Mouse (Mus musculus) CH12.LX (cell line): ENCODE data around the gene 6030408B16Rik. TPM values are rescaled to one million over a fixed set of nuclear protein-coding genes. Genes with fewer than 3 reads are reported as not detected.

Experiments used
- DNase-seq: peaks from one replicate; pipeline ENCODE4 v3.0.0-alpha.2; 2013; ENCODE audit errors: extremely low read depth
- H3K27ac ChIP-seq: 2 replicates; pipeline ENCODE4 v1.5.1; 2012; ENCODE audit warnings: low read depth, mild to moderate bottlenecking, control low read depth, moderate library complexity; ENCODE audit not compliant: insufficient read depth
- H3K27me3 ChIP-seq: replicated peaks from 2 replicates; pipeline ENCODE3; 2012; ENCODE audit warnings: inconsistent platforms
- H3K36me3 ChIP-seq, 2 experiments: replicated peaks in 1 of 2; 2 replicates each; pipeline versions ENCODE3 to v1.6.1; 2012; ENCODE audit warnings: inconsistent platforms in 1 of 2, low read length in 1 of 2, mild to moderate bottlenecking in 1 of 2, mixed read lengths in 1 of 2, moderate library complexity in 1 of 2; ENCODE audit not compliant: control insufficient read depth in 1 of 2, insufficient read depth in 1 of 2
- H3K4me1 ChIP-seq, 2 experiments: 2 replicates each; pipeline ENCODE4 v1.6.1; 2012; ENCODE audit warnings: inconsistent platforms in 1 of 2, moderate library complexity in 1 of 2; ENCODE audit not compliant: insufficient read depth in 2 of 2, control insufficient read depth in 1 of 2
- H3K4me2 ChIP-seq: 2 replicates; pipeline ENCODE4 v1.6.1; 2012; ENCODE audit warnings: low read depth, mild to moderate bottlenecking, control low read depth; ENCODE audit not compliant: poor library complexity, insufficient read depth, severe bottlenecking
- H3K4me3 ChIP-seq, 3 experiments: fragments of 150-350 bp in 1 of 3; sonication (generic) in 1 of 3; replicated peaks in 1 of 3; 2 replicates each; pipeline versions ENCODE3 to v1.5.1; 2011 to 2012; ENCODE audit warnings: low read depth in 2 of 3, low read length in 2 of 3, mild to moderate bottlenecking in 2 of 3, moderate library complexity in 2 of 3, control low read depth in 1 of 3, improper control_type of control experiment in 1 of 3, inconsistent platforms in 1 of 3, mixed read lengths in 1 of 3; ENCODE audit not compliant: poor library complexity in 1 of 3
- H3K79me2 ChIP-seq: replicated peaks from 2 replicates; pipeline ENCODE4 v1.6.1; 2012; ENCODE audit warnings: mild to moderate bottlenecking, moderate library complexity; ENCODE audit not compliant: control insufficient read depth, poor library complexity, insufficient read depth, severe bottlenecking; ENCODE audit errors: extremely low read depth
- H3K9ac ChIP-seq: 2 replicates; pipeline ENCODE4 v1.6.1; 2012; ENCODE audit warnings: low read depth, mild to moderate bottlenecking, control low read depth, moderate library complexity; ENCODE audit not compliant: insufficient read depth
- H3K9me3 ChIP-seq: replicated peaks from 2 replicates; pipeline ENCODE3; 2012; ENCODE audit warnings: low read length, inconsistent platforms, mixed read lengths
- CHD1 ChIP-seq: IDR thresholded peaks from 2 replicates; pipeline ENCODE4 v1.6.1; 2012; ENCODE audit warnings: low read depth, low read length, improper control_type of control experiment, inconsistent platforms
- ELF1 ChIP-seq: IDR thresholded peaks from 2 replicates; pipeline ENCODE4 v1.6.1; 2014; ENCODE audit warnings: low read depth, mild to moderate bottlenecking, inconsistent platforms, low read length, improper control_type of control experiment
- EP300 ChIP-seq: IDR thresholded peaks from 2 replicates; pipeline ENCODE4 v1.6.1; 2011; ENCODE audit warnings: low read length, improper control_type of control experiment
- ETS1 ChIP-seq: conservative IDR thresholded peaks from 2 replicates; pipeline ENCODE4 v1.6.1; 2012; ENCODE audit warnings: low read depth, mild to moderate bottlenecking, inconsistent platforms, low read length, improper control_type of control experiment, moderate library complexity
- GABPA ChIP-seq: IDR thresholded peaks from 2 replicates; pipeline ENCODE4 v1.6.1; 2012; ENCODE audit warnings: low read depth, low read length, improper control_type of control experiment, inconsistent platforms; ENCODE audit not compliant: insufficient replicate concordance
- JUN ChIP-seq: IDR thresholded peaks from 2 replicates; pipeline ENCODE4 v1.6.1; 2011; ENCODE audit warnings: low read depth, mild to moderate bottlenecking, low read length, improper control_type of control experiment, moderate library complexity; ENCODE audit not compliant: insufficient read depth
- KAT2A ChIP-seq: IDR thresholded peaks from 2 replicates; pipeline ENCODE4 v1.6.1; 2012; ENCODE audit warnings: low read length, improper control_type of control experiment, inconsistent platforms; ENCODE audit not compliant: insufficient replicate concordance
- MAFK ChIP-seq: IDR thresholded peaks from 2 replicates; pipeline ENCODE4 v1.6.1; 2011; ENCODE audit warnings: low read length, improper control_type of control experiment; ENCODE audit not compliant: insufficient replicate concordance
- MEF2A ChIP-seq: IDR thresholded peaks from 2 replicates; pipeline ENCODE4 v1.6.1; 2014; ENCODE audit warnings: low read depth, mild to moderate bottlenecking, inconsistent platforms, low read length, improper control_type of control experiment, borderline replicate concordance
- MXI1 ChIP-seq: IDR thresholded peaks from 2 replicates; pipeline ENCODE4 v1.6.1; 2011; ENCODE audit warnings: mild to moderate bottlenecking, low read depth, low read length, improper control_type of control experiment
- NELFE ChIP-seq: IDR thresholded peaks from 2 replicates; pipeline ENCODE4 v1.6.1; 2011; ENCODE audit warnings: low read depth, low read length, improper control_type of control experiment
- TCF12 ChIP-seq: IDR thresholded peaks from 2 replicates; pipeline ENCODE4 v1.6.1; 2014; ENCODE audit warnings: low read depth, mild to moderate bottlenecking, inconsistent platforms, low read length, improper control_type of control experiment
- USF1 ChIP-seq: IDR thresholded peaks from 2 replicates; pipeline ENCODE4 v1.6.1; 2014; ENCODE audit warnings: low read depth, mild to moderate bottlenecking, inconsistent platforms, low read length, improper control_type of control experiment
- ZC3H11A ChIP-seq: IDR thresholded peaks from 2 replicates; pipeline ENCODE4 v1.6.1; 2012; ENCODE audit warnings: low read depth, mild to moderate bottlenecking, inconsistent platforms, low read length, improper control_type of control experiment
- ZNF384 ChIP-seq: IDR thresholded peaks from 2 replicates; pipeline ENCODE4 v1.6.1; 2012; ENCODE audit warnings: low read depth, low read length, improper control_type of control experiment, inconsistent platforms
- dilution Hi-C: fragments of 300-500 bp; cut with MboI; formaldehyde crosslinking; loops from 2 replicates; pipeline ENCODE4 v1.14.3; 2020; ENCODE audit warnings: low sequenced_read_pairs; ENCODE audit not compliant: extremely low pct_unique_long_range_greater_than_20kb, extremely low pct_ligation_motif_present
- in situ Hi-C: fragments of 300-500 bp; cut with MboI; formaldehyde crosslinking; loops from 3 replicates; pipeline ENCODE4 v1.14.3; 2019; ENCODE audit warnings: low sequenced_read_pairs, low pct_ligation_motif_present, low pct_unique_long_range_greater_than_20kb, mixed read lengths
- polyA plus RNA-seq: library from polyadenylated mRNA; unstranded; fragments of >175 nt; gene quantifications from 2 replicates; pipeline ENCODE4 v1.2.1, GENCODE M21; 2012; ENCODE audit warnings: low read depth; ENCODE audit not compliant: insufficient read length
- total RNA-seq, 2 experiments: library from RNA; depleted of rRNA; stranded (reverse); fragments of 300-350 nt in 1 of 2; fragments of >200 nt in 1 of 2; gene quantifications; 2 replicates each; pipeline ENCODE4 v1.2.3; 2012 to 2014

Gene 6030408B16Rik
- total and polyA plus RNA-seq, 3 experiments = 0.13 to 0.17 TPM; not detected in 1

- in situ Hi-C loops (no loop called here), dilution Hi-C loops (no loop called here)
- no peak overlapping the region for H3K27ac ChIP-seq
- peaks cover 4 to 14% of the 10 kb centered on the region in 2 experiments for H3K4me1 ChIP-seq
- H3K9ac ChIP-seq = no peak overlapping the region
- peaks cover 31% of the 10 kb centered on the region for H3K27me3 ChIP-seq
- H3K36me3 ChIP-seq = no peaks in the 10 kb centered on the region
- H3K9me3 ChIP-seq = peaks cover 7% of the 10 kb centered on the region
- no peak overlapping the region for H3K4me3 ChIP-seq
- DNase-seq = no peak
- no peaks in the 10 kb centered on the region for H3K79me2 ChIP-seq
- no peak for TF ChIP-seq ELF1
- TF ChIP-seq USF1 = no peak
- no peak for TF ChIP-seq KAT2A
- TF ChIP-seq GABPA = no peak
- TF ChIP-seq NELFE = no peak
- no peak for TF ChIP-seq ZC3H11A
- TF ChIP-seq TCF12 = no peak
- no peak for TF ChIP-seq JUN
- H3K4me2 ChIP-seq = no peak overlapping the region
Measured at GRCm38 (mm10) chr15:101312006-101312405, 19.0 kb downstream of the 6030408B16Rik start.

DNA sequence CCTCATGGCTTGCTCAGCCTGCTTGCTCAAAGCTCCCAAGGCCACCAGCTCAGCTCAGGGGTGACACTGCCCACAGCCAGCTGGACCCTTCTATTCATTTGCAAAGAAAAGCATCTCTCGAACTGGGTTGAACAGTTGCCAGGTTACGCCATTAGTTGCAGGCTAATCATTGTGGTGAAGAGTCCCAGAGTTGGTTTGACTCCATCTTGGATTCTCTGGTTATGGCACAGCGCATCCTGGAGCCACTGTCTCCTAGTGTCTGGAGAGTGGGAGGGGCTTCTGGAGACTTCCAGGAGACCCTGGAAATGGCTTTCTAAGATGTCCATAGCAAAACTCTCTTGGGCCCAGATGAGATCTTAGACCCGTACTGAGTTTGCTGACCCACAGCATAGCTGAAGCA lies 22.4 kb downstream of the 6030408B16Rik start:
- H3K4me2 ChIP-seq = no peak overlapping the region
- peaks cover 7% of the 10 kb centered on the region for H3K9me3 ChIP-seq
- no peak overlapping the region for H3K9ac ChIP-seq
- DNase-seq = no peak
- dilution Hi-C loops = no loop called here
- H3K4me1 ChIP-seq = peaks cover 25 to 47% of the 10 kb centered on the region in 2 experiments
- TF ChIP-seq USF1 (no peak), ZNF384 (no peak), ETS1 (no peak), EP300 (no peak), MAFK (no peak), MXI1 (no peak), CHD1 (no peak), MEF2A (no peak)
- TF ChIP-seq, all 38 proteins: peak for 0
- no peak overlapping the region for H3K4me3 ChIP-seq
- no peak overlapping the region for H3K27ac ChIP-seq
- peaks cover 23% of the 10 kb centered on the region for H3K27me3 ChIP-seq
- no peaks in the 10 kb centered on the region for H3K79me2 ChIP-seq
- in situ Hi-C loops = no loop called here
- H3K36me3 ChIP-seq = no peaks in the 10 kb centered on the region
